Mouse (Mus musculus) heart, adult 2 months (tissue): ENCODE data around the gene Tomm40l. TPM values are rescaled to one million over a fixed set of nuclear protein-coding genes. Genes with fewer than 3 reads are reported as not detected.
A peak's percentile ranks its signal among the peaks of the same experiment; 100 is the strongest.

ENCODE experiments used
- DNase-seq, 2 experiments: peaks; one replicate each; pipeline ENCODE4 v3.0.0; 2021
- H3K27ac ChIP-seq: fragments of 200-600 bp; 2 replicates; pipeline ENCODE4 v1.8.1; 2022
- H3K27me3 ChIP-seq: fragments of 200-500 bp; 2 replicates; pipeline ENCODE4 v1.6.1; 2012; ENCODE audit warnings: mild to moderate bottlenecking, low read length, inconsistent platforms, mixed read lengths; ENCODE audit not compliant: control insufficient read depth, insufficient read depth
- H3K36me3 ChIP-seq: fragments of 200-500 bp; 2 replicates; pipeline ENCODE4 v1.6.1; 2012; ENCODE audit warnings: low read length, inconsistent platforms; ENCODE audit not compliant: control insufficient read depth, insufficient read depth
- H3K4me1 ChIP-seq: fragments of 200-500 bp; 2 replicates; pipeline ENCODE4 v1.6.1; 2011; ENCODE audit warnings: low read length; ENCODE audit not compliant: control insufficient read depth, insufficient read depth
- H3K4me3 ChIP-seq: fragments of 200-600 bp; 2 replicates; pipeline ENCODE4 v1.8.1; 2022
- H3K79me2 ChIP-seq: fragments of 200-500 bp; replicated peaks from 2 replicates; pipeline ENCODE4 v1.6.1; 2012; ENCODE audit warnings: mild to moderate bottlenecking, inconsistent platforms, low read length, moderate library complexity, mixed read lengths; ENCODE audit not compliant: control insufficient read depth, insufficient read depth
- H3K9ac ChIP-seq: fragments of 200-500 bp; 2 replicates; pipeline ENCODE4 v1.6.1; 2012; ENCODE audit warnings: low read depth, mild to moderate bottlenecking, control low read depth, inconsistent platforms, low read length, mixed read lengths
- CTCF ChIP-seq: fragments of 200-600 bp; IDR thresholded peaks from 2 replicates; pipeline ENCODE4 v1.8.1; 2022; ENCODE audit warnings: antibody characterized with exemption, mild to moderate bottlenecking, moderate library complexity
- EP300 ChIP-seq: fragments of 200-500 bp; IDR thresholded peaks from 2 replicates; pipeline ENCODE4 v1.6.1; 2011; ENCODE audit warnings: low read depth, low read length, control low read depth; ENCODE audit not compliant: insufficient read depth
- POLR2A ChIP-seq: fragments of 200-500 bp; IDR thresholded peaks from 2 replicates; pipeline ENCODE4 v1.6.1; 2011; ENCODE audit warnings: mild to moderate bottlenecking, low read depth, low read length, control low read depth; ENCODE audit not compliant: insufficient read depth
- WGBS: fragments of 180-500 bp; shearing (Covaris S2); methylation state at CpG from one replicate; pipeline ENCODE4 v1.1.7; 2018; 5-methylcytosine and 5-hydroxymethylcytosine counted together
- intact Hi-C: fragments of 180-260 bp; cut with DNase I; formaldehyde crosslinking; loops from one replicate; pipeline ENCODE4 v1.15.1; 2025
- polyA plus RNA-seq: library from polyadenylated mRNA; depleted of rRNA; stranded (reverse); fragments of >200 nt; gene quantifications from 2 replicates; pipeline ENCODE4 v1.2.3, GENCODE M21; 2012
- total RNA-seq, 2 experiments: library from RNA; stranded (reverse); gene quantifications; 2 replicates each; pipeline ENCODE4 v1.2.3; 2021

The Tomm40l gene
- total and polyA plus RNA-seq, 3 experiments, result 63.9 to 81.6 (median 79.8) TPM

- Histone ChIP-seq H3K79me2 (no peaks in the 10 kb centered on the region), H3K4me1 (no peaks in the 10 kb centered on the region; the same call in none of the 2 replicates), H3K4me3 (no peak overlapping the region), H3K9ac (no peak overlapping the region), H3K27ac (peak overlapping the region; percentile 28), H3K27me3 (no peaks in the 10 kb centered on the region), H3K36me3 (peaks cover 12% of the 10 kb centered on the region)
- no peak for TF ChIP-seq POLR2A
- TF ChIP-seq CTCF, result no peak
- 63% methylated on average over 12 of the region's 12 CpGs for WGBS
- intact Hi-C loops, result no loop called here
- no peak for DNase-seq
Observed at GRCm38 (mm10) chr1:171232800-171233730, 10.8 kb upstream of the Tomm40l start.

DNA sequence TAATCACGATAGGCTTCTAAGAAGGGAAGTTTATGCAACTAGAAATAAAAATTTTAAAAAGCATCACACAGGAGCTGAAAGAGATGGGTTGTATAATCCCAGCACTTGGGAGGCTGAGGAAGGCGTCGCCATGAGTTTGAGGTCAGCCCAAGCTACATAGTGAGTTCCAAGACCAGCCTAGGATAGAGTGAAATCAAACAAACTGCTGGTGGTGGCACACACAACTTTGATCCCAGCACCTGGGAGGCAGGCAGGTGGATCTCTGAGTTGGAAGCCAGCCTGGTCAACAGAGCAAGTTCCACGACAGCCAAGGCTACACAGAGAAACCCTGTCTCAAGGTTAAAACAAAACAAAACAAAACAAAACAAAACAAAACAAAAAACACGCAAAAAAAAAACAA lies 10.0 kb upstream of the Tomm40l start:
- Histone ChIP-seq H3K36me3 (peaks cover 12% of the 10 kb centered on the region), H3K4me3 (no peak overlapping the region), H3K9ac (no peak overlapping the region), H3K27ac (peak overlapping the region; percentile 7; the same call in 1 of the 2 replicates), H3K27me3 (no peaks in the 10 kb centered on the region), H3K4me1 (no peaks in the 10 kb centered on the region; the same call in none of the 2 replicates), H3K79me2 (no peaks in the 10 kb centered on the region)
- no peak for DNase-seq
- intact Hi-C loops, result no loop called here
- TF ChIP-seq POLR2A (no peak), CTCF (no peak), EP300 (no peak)
- 71% methylated on average over 5 of the region's 5 CpGs for WGBS

DNA sequence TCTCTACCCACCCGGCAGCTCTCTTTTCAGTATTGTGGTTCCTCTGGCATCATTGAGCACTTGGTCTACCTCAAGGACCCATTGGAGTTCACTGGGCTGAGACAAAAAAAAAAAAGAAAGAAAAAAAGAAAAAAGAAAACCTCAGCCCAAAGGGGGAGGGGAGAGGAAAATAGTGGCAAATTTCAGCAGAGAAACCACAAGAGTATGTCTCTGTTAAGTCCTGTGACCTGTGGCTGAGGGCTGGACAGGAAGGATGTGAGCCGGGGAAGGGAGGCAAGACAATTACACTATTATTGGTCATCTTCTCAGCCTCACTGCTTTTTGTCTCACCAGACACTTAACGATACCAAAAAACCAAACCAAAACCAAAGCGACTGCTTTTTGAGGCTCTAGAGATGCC lies 9.5 kb upstream of the Tomm40l start:
- Histone ChIP-seq H3K4me3 (no peak overlapping the region), H3K9ac (no peak overlapping the region), H3K36me3 (peaks cover 12% of the 10 kb centered on the region), H3K79me2 (no peaks in the 10 kb centered on the region), H3K27me3 (no peaks in the 10 kb centered on the region), H3K4me1 (no peaks in the 10 kb centered on the region; the same call in none of the 2 replicates), H3K27ac (peak overlapping the region; percentile 7; the same call in 1 of the 2 replicates)
- 43% methylated on average over 4 of the region's 4 CpGs for WGBS
- no peak for DNase-seq
- intact Hi-C loops, result no loop called here
- TF ChIP-seq EP300 (no peak), CTCF (no peak), POLR2A (no peak)

GRCm38 (mm10) chr1:171230215-171230614 lies 7.9 kb upstream of the Tomm40l start:
- DNase-seq, result no peak
- intact Hi-C loops, result no loop called here
- Histone ChIP-seq H3K4me3 (no peak overlapping the region), H3K27me3 (no peaks in the 10 kb centered on the region), H3K4me1 (no peaks in the 10 kb centered on the region; the same call in none of the 2 replicates), H3K36me3 (peaks cover 2% of the 10 kb centered on the region; the same call in 1 of the 2 replicates), H3K9ac (no peak overlapping the region), H3K27ac (no peak overlapping the region), H3K79me2 (no peaks in the 10 kb centered on the region)
- 88% methylated on average over 3 of the region's 3 CpGs for whole genome bisulfite sequencing
- no peak for TF ChIP-seq CTCF
- TF ChIP-seq EP300, result no peak
- no peak for TF ChIP-seq POLR2A

GRCm38 (mm10) chr1:171229750-171230149 lies 7.4 kb upstream of the Tomm40l start:
- Histone ChIP-seq H3K27me3 (no peaks in the 10 kb centered on the region), H3K79me2 (no peaks in the 10 kb centered on the region), H3K4me3 (no peak overlapping the region), H3K27ac (no peak overlapping the region), H3K9ac (no peak overlapping the region), H3K36me3 (no peaks in the 10 kb centered on the region), H3K4me1 (no peaks in the 10 kb centered on the region; the same call in none of the 2 replicates)
- intact Hi-C loops, result no loop called here
- TF ChIP-seq POLR2A (no peak), EP300 (no peak), CTCF (no peak)
- 81% methylated on average over 6 of the region's 6 CpGs for WGBS
- DNase-seq, result no peak

DNA sequence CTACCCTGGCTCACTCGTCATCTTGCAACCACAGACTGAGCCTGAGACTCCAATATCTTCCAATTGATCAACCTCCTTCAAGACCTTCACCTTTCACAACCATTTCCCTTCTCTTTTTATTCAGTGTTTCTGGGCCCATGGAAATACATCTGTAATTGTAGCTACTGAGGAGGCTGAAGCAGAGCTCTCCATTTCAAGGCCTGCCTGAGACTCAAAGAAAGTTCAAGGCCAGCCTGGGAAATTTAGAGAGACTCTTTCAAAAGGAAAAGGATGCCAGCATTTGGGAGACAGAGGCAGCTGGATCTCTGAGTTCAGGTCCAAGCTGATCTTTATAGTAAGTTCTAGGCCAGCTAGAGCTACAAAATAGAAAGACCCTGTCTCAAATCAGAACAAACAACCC lies 5.6 kb upstream of the Tomm40l start:
- Histone ChIP-seq H3K79me2 (no peaks in the 10 kb centered on the region), H3K4me3 (no peak overlapping the region), H3K27me3 (no peaks in the 10 kb centered on the region), H3K36me3 (no peaks in the 10 kb centered on the region), H3K9ac (no peak overlapping the region), H3K27ac (no peak overlapping the region), H3K4me1 (peaks cover 4% of the 10 kb centered on the region)
- no peak for DNase-seq
- intact Hi-C loops, result no loop called here
- no peak for TF ChIP-seq CTCF
- TF ChIP-seq EP300, result no peak
- no peak for TF ChIP-seq POLR2A
- WGBS, result 91% methylated on average over 1 of the region's 1 CpGs
